Mouse (Mus musculus) mesoderm, embryonic 11.5 days (tissue): ENCODE measurements at regions not wholly inside any gene's neighbourhood (a gene's known extent, or its start where the extent isn't known, plus 50 kb on each side); places are given as distances from the start of the nearest gene placed in this dataset.
"Not testable (repeated sequence)": the region's sequence is repeated elsewhere in the genome, so short reads cannot be mapped to it uniquely, and the experiment has no call there.

Source experiments
- DNase-seq: peaks from one replicate; pipeline ENCODE4 v3.0.0-alpha.2; 2012; ENCODE audit warnings: low read depth, low spot score

DNA sequence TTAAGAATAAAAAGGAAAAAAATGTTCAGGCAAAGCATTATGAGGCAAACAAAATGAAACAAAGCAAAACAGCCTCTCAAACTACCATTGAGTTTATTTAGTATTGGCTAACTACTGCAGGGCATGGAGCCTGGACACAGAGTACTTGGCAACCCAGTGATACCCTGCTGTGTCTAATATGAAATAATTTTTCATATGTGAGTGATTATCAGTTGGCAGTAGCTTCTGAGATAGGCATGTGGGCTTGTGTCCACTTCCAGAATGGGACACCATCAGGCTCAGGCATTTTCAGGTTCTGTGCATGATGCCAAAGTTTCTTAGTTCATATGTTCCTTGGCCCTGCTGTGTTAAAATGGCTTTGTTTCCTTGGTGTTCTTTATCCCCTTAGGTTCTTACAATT is 879.0 kb upstream of the Epha6 start:
- DNase-seq = no peak

GRCm38 (mm10) chr16:61441881-61442280 is 836.5 kb upstream of the Epha6 start:
- DNase-seq = peak; percentile 27

GRCm38 (mm10) chr16:61401261-61401660 is 795.9 kb upstream of the Epha6 start:
- DNase-seq = no peak

- DNase-seq = no peak
These were observed 776.6 kb upstream of the Epha6 start for GRCm38 (mm10) chr16:61381979-61382378.

- DNase-seq = not testable (repeated sequence)
These were observed 771.6 kb upstream of the Epha6 start for GRCm38 (mm10) chr16:61376937-61377336.
